Mouse (Mus musculus) ovary, adult 18-20 months (tissue): ENCODE results near the gene Pdcl3.
"Not testable (repeated sequence)": the region's sequence is repeated elsewhere in the genome, so short reads cannot be mapped to it uniquely, and the experiment has no call there.

Experiments used
- DNase-seq: peaks from one replicate; pipeline ENCODE4 v3.0.0; 2022; ENCODE audit warnings: low spot score, mixed read lengths

Gene Pdcl3

GRCm38 (mm10) chr1:39025142-39025541 lies 39.7 kb downstream of the Pdcl3 start:
- DNase-seq = no peak

DNA sequence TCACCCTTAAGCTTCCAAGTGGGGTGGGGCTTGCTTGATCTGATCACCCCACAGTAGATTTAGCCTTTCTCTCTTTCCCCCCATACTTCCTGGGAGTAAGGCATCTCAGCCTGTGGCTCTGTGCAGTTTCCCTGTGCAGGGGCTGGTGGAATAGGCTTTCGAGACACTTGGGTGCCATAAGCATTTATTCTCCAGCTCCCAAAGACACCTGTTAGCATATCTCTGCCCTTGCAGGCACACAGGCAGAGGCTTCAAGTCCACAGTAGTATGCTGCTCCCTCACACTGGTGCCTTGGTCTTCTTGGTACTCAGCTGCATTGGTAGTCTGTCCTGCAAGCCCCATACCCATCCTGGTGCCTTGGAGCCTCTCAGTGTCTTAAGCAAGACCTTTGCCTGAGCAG lies 40.4 kb downstream of the Pdcl3 start:
- DNase-seq = no peak

DNA sequence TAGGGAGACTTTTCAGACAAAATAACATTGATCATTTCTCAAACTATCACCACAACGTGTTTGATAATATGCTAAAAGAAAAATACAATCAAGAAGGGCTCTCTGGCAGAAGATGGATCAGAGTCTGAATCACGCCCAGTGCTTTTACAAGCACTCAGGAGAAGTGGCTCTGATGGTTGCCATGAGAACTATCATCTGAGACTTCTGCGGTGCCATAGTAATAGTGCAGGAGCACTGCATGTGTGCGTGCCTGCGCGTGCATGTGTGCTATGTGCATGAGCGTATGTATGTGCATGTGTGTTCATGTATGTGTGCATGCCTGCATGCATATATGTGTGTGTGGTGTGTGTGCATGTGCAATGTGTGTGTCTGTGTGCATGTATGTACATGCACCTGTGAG lies 43.8 kb downstream of the Pdcl3 start:
- no peak for DNase-seq

DNA sequence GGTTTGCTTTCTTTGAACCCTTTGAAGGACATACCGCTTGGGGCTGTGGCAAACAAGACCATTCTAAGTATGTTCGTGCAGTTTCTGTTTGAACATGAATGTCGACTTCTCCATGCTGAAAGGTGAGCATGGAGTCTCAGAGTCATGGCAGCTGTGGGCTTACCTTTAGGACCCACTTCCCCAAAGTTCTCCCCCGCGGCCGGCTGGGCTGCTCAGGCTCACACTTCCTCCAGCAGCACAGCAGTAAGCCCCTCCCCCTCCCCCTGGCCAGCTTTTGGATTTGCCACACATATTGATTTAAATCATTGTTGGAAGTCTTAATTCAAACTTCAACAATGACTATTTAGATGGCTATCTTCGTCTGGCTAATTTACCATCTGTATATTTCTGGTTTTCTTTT lies 44.7 kb downstream of the Pdcl3 start:
- DNase-seq = no peak

DNA sequence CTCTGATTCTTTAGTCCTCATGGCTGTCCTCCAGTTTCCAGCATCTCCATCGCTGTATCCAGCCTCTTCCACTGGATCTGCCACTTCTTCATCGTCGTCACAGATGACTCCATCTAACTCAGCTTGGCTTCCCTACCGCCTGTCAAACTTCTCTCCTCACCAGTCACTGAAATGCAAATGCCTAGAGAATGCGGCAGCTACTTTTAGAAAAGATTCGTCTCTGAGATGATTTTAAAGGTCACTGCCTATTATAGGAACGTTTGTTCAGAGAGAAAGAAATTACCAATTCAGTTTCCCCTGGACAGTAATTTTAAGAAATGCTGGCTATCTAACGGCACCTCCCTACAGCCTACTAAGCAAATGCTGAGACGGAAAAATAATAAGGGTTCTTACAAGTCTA lies 50.4 kb downstream of the Pdcl3 start:
- no peak for DNase-seq

GRCm38 (mm10) chr1:39042188-39042587 lies 56.8 kb downstream of the Pdcl3 start:
- no peak for DNase-seq

DNA sequence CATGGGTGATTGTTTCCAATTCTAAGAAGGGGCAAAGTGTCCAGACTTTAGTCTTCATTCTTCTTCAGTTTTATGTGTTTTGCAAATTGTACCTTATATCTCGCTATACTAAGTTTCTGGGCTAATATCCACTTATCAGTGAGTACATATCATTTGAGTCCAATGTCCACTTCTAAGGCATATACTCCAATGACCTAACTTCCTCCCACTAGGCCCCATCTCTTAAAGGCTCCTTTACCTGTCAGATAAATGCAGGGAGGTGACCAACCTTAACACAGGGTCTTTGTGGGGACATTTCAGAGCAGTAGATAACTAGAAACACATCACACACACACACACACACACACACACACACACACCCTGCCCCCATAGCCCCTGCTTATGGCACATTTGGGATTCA lies 59.0 kb downstream of the Pdcl3 start:
- DNase-seq = not testable (repeated sequence)

DNA sequence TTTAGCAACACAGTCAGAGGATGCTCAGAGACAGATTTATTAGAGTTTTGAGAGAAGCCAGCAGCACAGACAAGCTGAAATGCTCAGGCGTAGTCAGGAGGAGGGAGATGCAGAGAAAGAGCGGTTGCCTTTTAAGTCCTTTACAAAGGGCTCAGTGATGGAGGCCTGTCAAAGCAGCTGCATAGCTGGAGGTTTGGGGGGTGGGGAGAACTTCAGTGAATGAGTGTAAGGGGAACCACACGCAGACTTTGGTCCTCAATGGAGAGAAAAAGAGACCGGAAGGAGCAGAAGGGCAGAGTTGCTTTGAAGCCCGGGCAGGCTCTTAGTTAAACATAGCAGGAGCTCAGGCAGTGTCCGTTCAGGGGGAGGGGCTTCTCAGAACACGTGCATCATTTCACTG lies 61.3 kb downstream of the Pdcl3 start:
- DNase-seq = no peak
